17 mouse cellular contexts compared by ENCODE assay signal in the genomic region with DNA sequence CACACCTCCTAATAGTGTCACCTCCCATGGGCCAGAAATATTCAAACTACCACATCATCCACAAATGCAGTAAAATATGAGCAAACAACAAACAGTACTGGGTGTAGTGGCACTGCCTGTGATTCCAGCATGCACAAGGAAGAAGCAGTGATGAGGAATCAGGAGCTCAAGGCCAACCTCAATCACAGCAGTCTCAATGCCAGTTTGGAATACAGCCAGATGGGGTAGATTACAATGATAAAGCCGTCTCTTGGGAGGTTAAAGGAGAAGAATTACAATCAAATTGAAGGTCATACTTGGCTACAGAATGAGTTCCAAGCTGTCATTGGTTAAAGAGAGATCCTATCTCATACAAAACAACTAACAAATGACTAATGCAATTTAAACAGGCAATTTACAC. TPM values are rescaled to one million over a fixed set of nuclear protein-coding genes. Genes with fewer than 3 reads are reported as not detected.
"Had no signal": no experiment of that assay in that cellular context is flagged by ENCODE, and none has a peak within 500 bp of the region (broad histone marks: within the 10 kb centered on the region; RNA-seq: fewer than 3 reads in every experiment).

No protein-coding gene starts in this region.

- H3K27ac ChIP-seq: left cerebral cortex, adult 2 months; limb, embryonic 15.5 days; liver, embryonic 12.5 days; midbrain, embryonic 10.5 days; neural tube, embryonic 15.5 days had no signal

- H3K9ac ChIP-seq: limb, embryonic 15.5 days; liver, embryonic 12.5 days; lung, embryonic 14.5 days; neural tube, embryonic 15.5 days had no signal

- DNase-seq: kidney, postnatal 25 days; lung, embryonic 14.5 days; lung, postnatal 10 days; lung, postnatal 4 days; midbrain, embryonic 14.5 days; thymus, adult 18-20 months; thymus, postnatal 25 days had no signal

- H3K27me3 ChIP-seq: limb, embryonic 15.5 days; liver, embryonic 12.5 days; neural tube, embryonic 15.5 days had no signal

- H3K9me3 ChIP-seq: limb, embryonic 15.5 days; liver, embryonic 12.5 days; neural tube, embryonic 15.5 days had no signal

- H3K4me3 ChIP-seq: left cerebral cortex, adult 2 months; limb, embryonic 15.5 days; liver, embryonic 12.5 days; midbrain, embryonic 10.5 days; myocyte; neural tube, embryonic 15.5 days had no signal

- H3K4me2 ChIP-seq: limb, embryonic 15.5 days; liver, embryonic 12.5 days; lung, embryonic 14.5 days; neural tube, embryonic 15.5 days had no signal

- H3K36me3 ChIP-seq: limb, embryonic 15.5 days; liver, embryonic 12.5 days; midbrain, embryonic 10.5 days; neural tube, embryonic 15.5 days had no signal

- H3K4me1 ChIP-seq: limb, embryonic 15.5 days; liver, embryonic 12.5 days; midbrain, embryonic 10.5 days; neural tube, embryonic 15.5 days had no signal

- ATAC-seq: liver, embryonic 12.5 days had no signal

RNA-seq across cellular contexts. Expression of a gene that starts 52.2 kb away (rescaled TPM):
- total RNA-seq: layer of hippocampus, postnatal 25 days; left cerebral cortex, adult 2 months; left cerebral cortex, postnatal 14 days; megakaryocyte, adult 5-6 weeks had no signal
- polyA plus RNA-seq: liver, embryonic 16.5 days; myocyte had no signal
